Mouse (Mus musculus) midbrain, postnatal 0 days (tissue): ENCODE measurements around the gene Src. TPM values are rescaled to one million over a fixed set of nuclear protein-coding genes. Genes with fewer than 3 reads are reported as not detected.
"Not testable (repeated sequence)": the region's sequence is repeated elsewhere in the genome, so short reads cannot be mapped to it uniquely, and the experiment has no call there.

Source experiments
- ATAC-seq: fragments of 200-750 bp; cut with Nextera tagmentation; 2 replicates; pipeline ENCODE4 v1.8.0; 2017; ENCODE audit warnings: moderate number of reproducible peaks, mild to moderate bottlenecking, moderate TSS enrichment, moderate library complexity; ENCODE audit not compliant: low FRiP score
- DNase-seq: peaks from one replicate; pipeline ENCODE4 v3.0.0-alpha.2; 2015; ENCODE audit warnings: low spot score
- H3K27ac ChIP-seq: fragments of 300-500 bp; sonication (generic); 2 replicates; pipeline ENCODE4 v1.5.1; 2014; ENCODE audit warnings: low read depth, mild to moderate bottlenecking, low read length, mixed read lengths
- H3K27me3 ChIP-seq: fragments of 300-500 bp; sonication (generic); 2 replicates; pipeline ENCODE4 v1.6.1; 2014; ENCODE audit warnings: low read length, control low read depth, mixed read lengths; ENCODE audit not compliant: insufficient read depth
- H3K36me3 ChIP-seq: fragments of 300-500 bp; sonication (generic); 2 replicates; pipeline ENCODE4 v1.6.1; 2014; ENCODE audit warnings: low read length, control low read depth, mixed read lengths; ENCODE audit not compliant: insufficient read depth
- H3K4me1 ChIP-seq: fragments of 300-500 bp; sonication (generic); 2 replicates; pipeline ENCODE4 v1.6.1; 2014; ENCODE audit warnings: mild to moderate bottlenecking, control low read depth, antibody characterized with exemption, low read length, mixed read lengths; ENCODE audit not compliant: insufficient read depth
- H3K4me2 ChIP-seq: fragments of 300-500 bp; sonication (generic); 2 replicates; pipeline ENCODE4 v1.6.1; 2014; ENCODE audit warnings: low read depth, mild to moderate bottlenecking, low read length, mixed read lengths; ENCODE audit not compliant: poor library complexity, severe bottlenecking
- H3K4me3 ChIP-seq: fragments of 300-500 bp; sonication (generic); 2 replicates; pipeline ENCODE4 v1.5.1; 2014; ENCODE audit warnings: low read depth, mild to moderate bottlenecking, low read length, moderate library complexity
- H3K9ac ChIP-seq: fragments of 300-500 bp; sonication (generic); replicated peaks from 2 replicates; pipeline ENCODE4 v1.6.1; 2014; ENCODE audit warnings: mild to moderate bottlenecking, low read length, moderate library complexity, mixed read lengths; ENCODE audit not compliant: poor library complexity, severe bottlenecking
- H3K9me3 ChIP-seq: fragments of 300-500 bp; sonication (generic); 2 replicates; pipeline ENCODE4 v1.6.1; 2016; ENCODE audit warnings: low read length, control low read depth
- CTCF ChIP-seq: IDR thresholded peaks from 2 replicates; pipeline ENCODE4 v1.5.1; 2016; ENCODE audit warnings: antibody characterized with exemption, mild to moderate bottlenecking
- WGBS: fragments of 180-500 bp; shearing (Covaris S2); extraction: QIAGEN DNeasy Blood & Tissue Kit; methylation state at CpG from one replicate; pipeline ENCODE4 v1.1.7; 2014; 5-methylcytosine and 5-hydroxymethylcytosine counted together
- polyA plus RNA-seq: library from polyadenylated mRNA; unstranded; fragments of >200 nt; fragmentation: Nextera tagmentation; extraction: Ambion mirVana; gene quantifications from 2 replicates; pipeline ENCODE4 v1.2.1, GENCODE M21; 2015
- total RNA-seq: library from RNA; depleted of rRNA; stranded (reverse); fragments of >200 nt; gene quantifications from 2 replicates; pipeline ENCODE4 v1.2.3, GENCODE M21; 2014

Gene Src
- total and polyA plus RNA-seq, 2 experiments from 2014 or later: 26.6 to 129 TPM

- H3K27ac ChIP-seq: no peak overlapping the region
- no peak for ATAC-seq
- no peak for DNase-seq
- peaks cover 9% of the 10 kb centered on the region; the same call in 1 of the 2 replicates for H3K4me1 ChIP-seq
- H3K4me2 ChIP-seq: no peak overlapping the region
- 47% methylated on average over 3 of the region's 3 CpGs for WGBS
- no peak overlapping the region for H3K9ac ChIP-seq
- no peak for TF ChIP-seq CTCF
- H3K27me3 ChIP-seq: no peaks in the 10 kb centered on the region
- H3K36me3 ChIP-seq: peaks cover 10% of the 10 kb centered on the region
- no peak overlapping the region for H3K4me3 ChIP-seq
- no peaks in the 10 kb centered on the region for H3K9me3 ChIP-seq
These were observed 41.2 kb upstream of the Src start for GRCm38 (mm10) chr2:157376995-157377394.

- Histone ChIP-seq H3K9me3 (no peaks in the 10 kb centered on the region), H3K4me1 (no peaks in the 10 kb centered on the region), H3K4me2 (no peak overlapping the region), H3K27me3 (no peaks in the 10 kb centered on the region), H3K4me3 (no peak overlapping the region), H3K36me3 (peaks cover 9% of the 10 kb centered on the region), H3K9ac (no peak overlapping the region), H3K27ac (peak overlapping the region; percentile 33)
- DNase-seq (no peak), ATAC-seq (no peak)
- 40% methylated on average over 4 of the region's 4 CpGs for WGBS
- peak; percentile 9; the same call in 1 of the 2 replicates for TF ChIP-seq CTCF
These were observed 33.4 kb upstream of the Src start for GRCm38 (mm10) chr2:157384836-157385235.

GRCm38 (mm10) chr2:157388901-157389590 lies 29.2 kb upstream of the Src start:
- ATAC-seq, H3K36me3 ChIP-seq, DNase-seq, H3K27ac ChIP-seq, H3K9ac ChIP-seq, H3K27me3 ChIP-seq, H3K4me1 ChIP-seq, H3K4me3 ChIP-seq, H3K9me3 ChIP-seq, H3K4me2 ChIP-seq: not testable (repeated sequence)
- WGBS: 95% methylated on average over 14 of the region's 14 CpGs

GRCm38 (mm10) chr2:157389591-157389921 lies 28.7 kb upstream of the Src start:
- 85% methylated on average over 7 of the region's 7 CpGs for WGBS
- TF ChIP-seq CTCF: no peak
- no peaks in the 10 kb centered on the region for H3K9me3 ChIP-seq
- no peak overlapping the region for H3K4me3 ChIP-seq
- H3K36me3 ChIP-seq: no peaks in the 10 kb centered on the region; the same call in 1 of the 2 replicates
- DNase-seq (no peak), ATAC-seq (no peak)
- H3K4me1 ChIP-seq: no peaks in the 10 kb centered on the region
- H3K4me2 ChIP-seq: no peak overlapping the region
- no peaks in the 10 kb centered on the region for H3K27me3 ChIP-seq
- no peak overlapping the region for H3K9ac ChIP-seq
- no peak overlapping the region for H3K27ac ChIP-seq

GRCm38 (mm10) chr2:157392331-157392730 lies 25.9 kb upstream of the Src start:
- no peaks in the 10 kb centered on the region for H3K4me1 ChIP-seq
- no peak overlapping the region for H3K4me2 ChIP-seq
- 100% methylated on average over 2 of the region's 2 CpGs for WGBS

GRCm38 (mm10) chr2:157393549-157393948 lies 24.7 kb upstream of the Src start:
- Histone ChIP-seq H3K36me3 (peaks cover 17% of the 10 kb centered on the region), H3K27me3 (no peaks in the 10 kb centered on the region), H3K27ac (no peak overlapping the region), H3K9ac (no peak overlapping the region), H3K9me3 (no peaks in the 10 kb centered on the region), H3K4me2 (no peak overlapping the region), H3K4me3 (no peak overlapping the region), H3K4me1 (no peaks in the 10 kb centered on the region)
- DNase-seq (no peak), ATAC-seq (no peak)
- no peak for TF ChIP-seq CTCF
- 91% methylated on average over 4 of the region's 4 CpGs for WGBS

More at GRCm38 (mm10) chr2:157392331-157392730, 25.9 kb upstream of the Src start:
- H3K9ac ChIP-seq: no peak overlapping the region
- no peak for ATAC-seq
- no peak for DNase-seq
- no peak for TF ChIP-seq CTCF
- H3K27ac ChIP-seq: no peak overlapping the region
- peaks cover 15% of the 10 kb centered on the region for H3K36me3 ChIP-seq
- no peak overlapping the region for H3K4me3 ChIP-seq
- no peaks in the 10 kb centered on the region for H3K27me3 ChIP-seq
- H3K9me3 ChIP-seq: no peaks in the 10 kb centered on the region
